Mouse (Mus musculus): Measurements from ENCODE around the gene Kdm7a. TPM values are rescaled to one million over a fixed set of nuclear protein-coding genes. Genes with fewer than 3 reads are reported as not detected.

The Kdm7a gene
- polyA plus RNA-seq, 1 experiment from 2014 or later, result 20.7 TPM

GRCm38 (mm10) chr6:39204444-39204843 lies 2.1 kb downstream of the Kdm7a start:
- WGBS, result 62% methylated on average over 4 of the region's 4 CpGs
- no peak overlapping the region for H3K27ac ChIP-seq
- H3K36me3 ChIP-seq, result no peaks in the 10 kb centered on the region
- peaks cover 6% of the 10 kb centered on the region; the same call in 1 of the 2 replicates for H3K4me1 ChIP-seq
- H3K4me3 ChIP-seq, result no peak overlapping the region
- ATAC-seq (ENCODE audit: low FRiP score, low read depth), result no peak
- H3K9me3 ChIP-seq, result no peaks in the 10 kb centered on the region
- no peak overlapping the region for H3K9ac ChIP-seq
- peak overlapping the region; percentile 68 for H3K4me2 ChIP-seq (replicated peaks)
- H3K27me3 ChIP-seq (replicated peaks), result no peaks in the 10 kb centered on the region

GRCm38 (mm10) chr6:39203236-39203635 lies 3.4 kb downstream of the Kdm7a start:
- WGBS, result 92% methylated on average over 4 of the region's 4 CpGs
- ATAC-seq (ENCODE audit: low FRiP score, low read depth), result no peak
- peaks cover 6% of the 10 kb centered on the region; the same call in 1 of the 2 replicates for H3K4me1 ChIP-seq
- no peaks in the 10 kb centered on the region for H3K36me3 ChIP-seq
- no peak overlapping the region for H3K9ac ChIP-seq
- no peak overlapping the region for H3K4me2 ChIP-seq (replicated peaks)
- no peaks in the 10 kb centered on the region for H3K27me3 ChIP-seq (replicated peaks)
- H3K4me3 ChIP-seq, result no peak overlapping the region
- H3K9me3 ChIP-seq, result no peaks in the 10 kb centered on the region
- no peak overlapping the region for H3K27ac ChIP-seq

- 90% methylated on average over 5 of the region's 5 CpGs for WGBS
- Histone ChIP-seq H3K27me3 (replicated peaks) (no peaks in the 10 kb centered on the region), H3K4me3 (no peak overlapping the region), H3K9me3 (no peaks in the 10 kb centered on the region), H3K36me3 (peaks cover 5% of the 10 kb centered on the region; the same call in 1 of the 2 replicates), H3K4me1 (peaks cover under 1% of the 10 kb centered on the region; the same call in 1 of the 2 replicates), H3K27ac (no peak overlapping the region), H3K9ac (no peak overlapping the region), H3K4me2 (replicated peaks) (no peak overlapping the region)
- no peak for ATAC-seq (ENCODE audit: low FRiP score, low read depth)
These were observed 13.6 kb downstream of the Kdm7a start for GRCm38 (mm10) chr6:39193006-39193405.

- Histone ChIP-seq H3K4me2 (replicated peaks) (no peak overlapping the region), H3K4me3 (no peak overlapping the region), H3K27ac (no peak overlapping the region), H3K36me3 (peaks cover 5% of the 10 kb centered on the region; the same call in 1 of the 2 replicates), H3K9ac (no peak overlapping the region), H3K9me3 (no peaks in the 10 kb centered on the region), H3K4me1 (peaks cover 2% of the 10 kb centered on the region; the same call in 1 of the 2 replicates), H3K27me3 (replicated peaks) (no peaks in the 10 kb centered on the region)
- no peak for ATAC-seq (ENCODE audit: low FRiP score, low read depth)
- WGBS, result 95% methylated on average over 2 of the region's 2 CpGs
These were observed 15.1 kb downstream of the Kdm7a start for GRCm38 (mm10) chr6:39191518-39191917.

- no peaks in the 10 kb centered on the region for H3K27me3 ChIP-seq (replicated peaks)
- no peak overlapping the region for H3K4me2 ChIP-seq (replicated peaks)
- no peak overlapping the region for H3K9ac ChIP-seq
- WGBS, result 41% methylated on average over 2 of the region's 2 CpGs
- peaks cover 5% of the 10 kb centered on the region; the same call in 1 of the 2 replicates for H3K36me3 ChIP-seq
- ATAC-seq (ENCODE audit: low FRiP score, low read depth), result no peak
- no peaks in the 10 kb centered on the region for H3K9me3 ChIP-seq
- H3K27ac ChIP-seq, result no peak overlapping the region
- peaks cover 2% of the 10 kb centered on the region; the same call in 1 of the 2 replicates for H3K4me1 ChIP-seq
- H3K4me3 ChIP-seq, result no peak overlapping the region
These were observed 19.4 kb downstream of the Kdm7a start for GRCm38 (mm10) chr6:39187227-39187626.

- H3K4me1 ChIP-seq, result no peaks in the 10 kb centered on the region
- H3K9ac ChIP-seq, result no peak overlapping the region
- H3K9me3 ChIP-seq, result no peaks in the 10 kb centered on the region
- WGBS, result 86% methylated on average over 1 of the region's 1 CpGs
- H3K4me3 ChIP-seq, result no peak overlapping the region
- ATAC-seq (ENCODE audit: low FRiP score, low read depth), result no peak
- H3K27ac ChIP-seq, result no peak overlapping the region
- H3K27me3 ChIP-seq (replicated peaks), result no peaks in the 10 kb centered on the region
- H3K36me3 ChIP-seq, result peaks cover 24% of the 10 kb centered on the region
- H3K4me2 ChIP-seq (replicated peaks), result no peak overlapping the region
These were observed 37.5 kb downstream of the Kdm7a start for GRCm38 (mm10) chr6:39169089-39169488.

GRCm38 (mm10) chr6:39164891-39165290 lies 41.7 kb downstream of the Kdm7a start:
- Histone ChIP-seq H3K27me3 (replicated peaks) (no peaks in the 10 kb centered on the region), H3K4me3 (no peak overlapping the region), H3K36me3 (peaks cover 29% of the 10 kb centered on the region), H3K4me1 (no peaks in the 10 kb centered on the region), H3K9me3 (no peaks in the 10 kb centered on the region), H3K4me2 (replicated peaks) (no peak overlapping the region), H3K9ac (no peak overlapping the region), H3K27ac (no peak overlapping the region)
- 100% methylated on average over 1 of the region's 1 CpGs for WGBS
- ATAC-seq (ENCODE audit: low FRiP score, low read depth), result no peak

- Histone ChIP-seq H3K9me3 (no peaks in the 10 kb centered on the region), H3K4me1 (no peaks in the 10 kb centered on the region), H3K9ac (no peak overlapping the region), H3K27ac (no peak overlapping the region), H3K36me3 (peaks cover 23% of the 10 kb centered on the region; the same call in 1 of the 2 replicates), H3K4me2 (replicated peaks) (no peak overlapping the region), H3K4me3 (no peak overlapping the region), H3K27me3 (replicated peaks) (no peaks in the 10 kb centered on the region)
- ATAC-seq (ENCODE audit: low FRiP score, low read depth), result no peak
- WGBS, result 96% methylated on average over 6 of the region's 6 CpGs
These were observed 44.6 kb downstream of the Kdm7a start for GRCm38 (mm10) chr6:39161975-39162374.

GRCm38 (mm10) chr6:39146041-39146440 lies 60.5 kb downstream of the Kdm7a start:
- Histone ChIP-seq H3K9ac (no peak overlapping the region), H3K36me3 (peaks cover 64% of the 10 kb centered on the region), H3K4me3 (no peak overlapping the region), H3K4me2 (replicated peaks) (no peak overlapping the region), H3K4me1 (no peaks in the 10 kb centered on the region), H3K27ac (no peak overlapping the region), H3K9me3 (no peaks in the 10 kb centered on the region), H3K27me3 (replicated peaks) (no peaks in the 10 kb centered on the region)
- WGBS, result 58% methylated on average over 6 of the region's 6 CpGs
- no peak for ATAC-seq (ENCODE audit: low FRiP score, low read depth)

GRCm38 (mm10) chr6:39132556-39132955 lies 74.0 kb downstream of the Kdm7a start:
- Histone ChIP-seq H3K4me1 (no peaks in the 10 kb centered on the region), H3K27ac (no peak overlapping the region), H3K4me3 (no peak overlapping the region), H3K4me2 (replicated peaks) (no peak overlapping the region), H3K9ac (no peak overlapping the region), H3K27me3 (replicated peaks) (no peaks in the 10 kb centered on the region), H3K9me3 (peaks cover 1% of the 10 kb centered on the region), H3K36me3 (peaks cover 22% of the 10 kb centered on the region)
- WGBS, result 76% methylated on average over 5 of the region's 5 CpGs
- no peak for ATAC-seq (ENCODE audit: low FRiP score, low read depth)

- Histone ChIP-seq H3K27me3 (replicated peaks) (no peaks in the 10 kb centered on the region), H3K9ac (no peak overlapping the region), H3K9me3 (peaks cover 7% of the 10 kb centered on the region), H3K4me2 (replicated peaks) (no peak overlapping the region), H3K4me3 (no peak overlapping the region), H3K36me3 (peaks cover 22% of the 10 kb centered on the region), H3K4me1 (no peaks in the 10 kb centered on the region), H3K27ac (no peak overlapping the region)
- WGBS, result 35% methylated on average over 4 of the region's 4 CpGs
- no peak for ATAC-seq (ENCODE audit: low FRiP score, low read depth)
These were observed 75.1 kb downstream of the Kdm7a start for GRCm38 (mm10) chr6:39131480-39131879.

GRCm38 (mm10) chr6:39124719-39125118 lies 81.9 kb downstream of the Kdm7a start:
- Histone ChIP-seq H3K27ac (no peak overlapping the region), H3K4me1 (no peaks in the 10 kb centered on the region), H3K9me3 (peaks cover 7% of the 10 kb centered on the region), H3K4me3 (no peak overlapping the region), H3K36me3 (no peaks in the 10 kb centered on the region), H3K27me3 (replicated peaks) (no peaks in the 10 kb centered on the region), H3K9ac (no peak overlapping the region), H3K4me2 (replicated peaks) (no peak overlapping the region)
- ATAC-seq (ENCODE audit: low FRiP score, low read depth), result no peak

GRCm38 (mm10) chr6:39120685-39121084 lies 85.9 kb downstream of the Kdm7a start:
- no peaks in the 10 kb centered on the region; the same call in 1 of the 2 replicates for H3K4me1 ChIP-seq
- H3K27me3 ChIP-seq (replicated peaks), result peaks cover 32% of the 10 kb centered on the region
- peaks cover 4% of the 10 kb centered on the region; the same call in 1 of the 2 replicates for H3K9me3 ChIP-seq
- no peak overlapping the region for H3K9ac ChIP-seq
- WGBS, result 77% methylated on average over 3 of the region's 3 CpGs
- ATAC-seq (ENCODE audit: low FRiP score, low read depth), result no peak
- H3K27ac ChIP-seq, result no peak overlapping the region
- H3K4me3 ChIP-seq, result no peak overlapping the region
- no peaks in the 10 kb centered on the region for H3K36me3 ChIP-seq
- no peak overlapping the region for H3K4me2 ChIP-seq (replicated peaks)

Data from neural tube, embryonic 12.5 days (tissue).